Mouse (Mus musculus) embryonic facial prominence, embryonic 14.5 days (tissue): ENCODE results near the gene H2-Ke6. TPM values are rescaled to one million over a fixed set of nuclear protein-coding genes. Genes with fewer than 3 reads are reported as not detected.
A peak's percentile ranks its signal among the peaks of the same experiment; 100 is the strongest.

Experiments used
- ATAC-seq: fragments of 200-750 bp; cut with Nextera tagmentation; 2 replicates; pipeline ENCODE4 v1.8.0; 2017; ENCODE audit warnings: low read depth, moderate number of reproducible peaks, moderate TSS enrichment
- DNase-seq: peaks from one replicate; pipeline ENCODE4 v3.0.0-alpha.2; 2015; ENCODE audit warnings: low spot score
- H3K27ac ChIP-seq: fragments of 300-500 bp; sonication (generic); replicated peaks from 2 replicates; pipeline ENCODE4 v1.5.1; 2014; ENCODE audit warnings: low read depth, mild to moderate bottlenecking, low read length, moderate library complexity
- H3K27me3 ChIP-seq: fragments of 300-500 bp; sonication (generic); replicated peaks from 2 replicates; pipeline ENCODE4 v1.6.1; 2014; ENCODE audit warnings: low read length; ENCODE audit not compliant: control insufficient read depth, insufficient read depth
- H3K36me3 ChIP-seq: fragments of 300-500 bp; sonication (generic); 2 replicates; pipeline ENCODE4 v1.6.1; 2014; ENCODE audit warnings: low read length, mixed read lengths; ENCODE audit not compliant: control insufficient read depth, insufficient read depth
- H3K4me1 ChIP-seq: fragments of 300-500 bp; sonication (generic); 2 replicates; pipeline ENCODE4 v1.6.1; 2014; ENCODE audit warnings: antibody characterized with exemption, low read length; ENCODE audit not compliant: control insufficient read depth, insufficient read depth
- H3K4me2 ChIP-seq: fragments of 300-500 bp; sonication (generic); 2 replicates; pipeline ENCODE4 v1.6.1; 2014; ENCODE audit warnings: low read depth, mild to moderate bottlenecking, low read length, moderate library complexity, mixed read lengths
- H3K4me3 ChIP-seq: fragments of 300-500 bp; sonication (generic); 2 replicates; pipeline ENCODE4 v1.5.1; 2014; ENCODE audit warnings: low read depth, mild to moderate bottlenecking, low read length
- H3K9ac ChIP-seq: fragments of 300-500 bp; sonication (generic); 2 replicates; pipeline ENCODE4 v1.6.1; 2014; ENCODE audit warnings: low read depth, mild to moderate bottlenecking, low read length, moderate library complexity, mixed read lengths
- H3K9me3 ChIP-seq: fragments of 300-500 bp; sonication (generic); 2 replicates; pipeline ENCODE4 v1.6.1; 2016; ENCODE audit warnings: low read length; ENCODE audit not compliant: control insufficient read depth
- WGBS: fragments of 180-500 bp; shearing (Covaris S2); extraction: QIAGEN DNeasy Blood & Tissue Kit; methylation state at CpG from one replicate; pipeline ENCODE4 v1.1.7; 2014; 5-methylcytosine and 5-hydroxymethylcytosine counted together
- polyA plus RNA-seq: library from polyadenylated mRNA; unstranded; fragments of >200 nt; fragmentation: Nextera tagmentation; extraction: Ambion mirVana; gene quantifications from 2 replicates; pipeline ENCODE4 v1.2.1, GENCODE M21; 2014

H2-Ke6 gene
- polyA plus RNA-seq: 41.3 and 46.1 TPM in 2 replicates

DNA sequence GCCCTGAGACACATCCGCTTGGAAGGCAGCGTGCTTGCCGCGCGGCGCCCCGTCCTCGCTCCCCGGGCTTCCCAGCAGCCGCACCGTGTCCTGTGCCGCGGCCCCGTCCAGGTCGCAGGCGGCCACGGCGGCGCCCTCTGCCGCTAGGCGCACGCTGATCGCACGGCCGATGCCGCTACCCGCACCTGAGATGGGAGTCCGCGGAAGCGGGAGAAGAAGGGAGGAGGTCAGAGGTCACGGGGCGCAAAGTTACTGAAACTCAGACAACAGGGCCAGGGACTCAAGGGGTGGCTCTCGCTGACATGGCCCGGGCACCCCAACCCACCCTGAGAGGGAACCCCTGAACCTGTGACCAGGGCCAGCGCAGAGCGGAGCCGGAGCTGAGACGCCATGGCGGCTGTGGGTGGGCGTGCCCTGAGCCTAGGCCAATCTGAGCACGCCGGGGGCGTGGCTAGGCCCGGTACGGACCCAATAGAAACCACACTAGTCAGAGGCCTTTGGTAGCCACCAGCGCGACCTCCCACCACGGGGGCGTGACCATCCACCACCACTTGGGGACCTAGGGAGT is at the start of gene H2-Ke6:
Gene H2-Ke6, minus strand, starts transcription at position 405 of the 568 bp plus-strand sequence.
- H3K4me1 ChIP-seq: peaks cover 44% of the 10 kb centered on the region
- peak within 1 kb of the TSS; percentile 68 for H3K9ac ChIP-seq
- ATAC-seq (peak; percentile 85), DNase-seq (peak; percentile 97)
- H3K27ac ChIP-seq: peak within 1 kb of the TSS; percentile 69
- peak within 1 kb of the TSS; percentile 62 for H3K4me3 ChIP-seq
- peak within 1 kb of the TSS; percentile 97 for H3K4me2 ChIP-seq
- H3K9me3 ChIP-seq: no peaks in the 10 kb centered on the region
- no peaks in the 10 kb centered on the region for H3K27me3 ChIP-seq
- H3K36me3 ChIP-seq: peaks cover 27% of the 10 kb centered on the region
- WGBS: 0% methylated on average over 28 of the region's 49 CpGs

DNA sequence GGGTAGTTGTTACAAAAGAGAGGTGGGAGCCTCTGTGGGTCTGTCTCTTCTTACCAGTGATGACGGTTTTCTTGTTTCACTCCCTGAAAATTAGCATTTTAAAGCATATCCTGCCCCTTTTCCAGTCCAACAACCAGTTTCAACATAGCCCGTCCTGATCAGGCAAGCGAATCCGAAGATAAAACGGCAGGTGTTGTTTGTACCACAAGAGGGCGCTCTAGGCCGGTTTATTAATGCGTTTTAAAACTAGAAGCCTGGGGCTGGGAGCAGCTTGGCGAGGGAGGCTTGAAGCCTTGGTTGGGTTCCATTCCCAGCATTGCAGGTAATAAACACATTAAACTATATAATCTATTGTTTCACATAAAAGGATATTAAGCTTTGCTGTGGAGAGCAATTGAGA is 49.7 kb upstream of the H2-Ke6 start:
- no peak overlapping the region for H3K4me3 ChIP-seq
- no peaks in the 10 kb centered on the region for H3K4me1 ChIP-seq
- WGBS: 1% methylated on average over 9 of the region's 9 CpGs
- H3K9ac ChIP-seq: no peak overlapping the region
- DNase-seq (peak; percentile 80), ATAC-seq (no peak)
- H3K36me3 ChIP-seq: no peaks in the 10 kb centered on the region
- peaks cover 12% of the 10 kb centered on the region for H3K27me3 ChIP-seq
- no peak overlapping the region for H3K27ac ChIP-seq
- no peaks in the 10 kb centered on the region for H3K9me3 ChIP-seq
- no peak overlapping the region for H3K4me2 ChIP-seq

- no peak overlapping the region for H3K27ac ChIP-seq
- no peaks in the 10 kb centered on the region for H3K4me1 ChIP-seq
- H3K9me3 ChIP-seq: no peaks in the 10 kb centered on the region
- no peak overlapping the region for H3K4me2 ChIP-seq
- no peaks in the 10 kb centered on the region for H3K36me3 ChIP-seq
- no peak for ATAC-seq
- no peak overlapping the region for H3K4me3 ChIP-seq
- H3K27me3 ChIP-seq: peaks cover 12% of the 10 kb centered on the region
- WGBS: 46% methylated on average over 7 of the region's 7 CpGs
- no peak overlapping the region for H3K9ac ChIP-seq
- DNase-seq: peak; percentile 41
Measured at GRCm38 (mm10) chr17:34075271-34075670, 47.4 kb upstream of the H2-Ke6 start.

DNA sequence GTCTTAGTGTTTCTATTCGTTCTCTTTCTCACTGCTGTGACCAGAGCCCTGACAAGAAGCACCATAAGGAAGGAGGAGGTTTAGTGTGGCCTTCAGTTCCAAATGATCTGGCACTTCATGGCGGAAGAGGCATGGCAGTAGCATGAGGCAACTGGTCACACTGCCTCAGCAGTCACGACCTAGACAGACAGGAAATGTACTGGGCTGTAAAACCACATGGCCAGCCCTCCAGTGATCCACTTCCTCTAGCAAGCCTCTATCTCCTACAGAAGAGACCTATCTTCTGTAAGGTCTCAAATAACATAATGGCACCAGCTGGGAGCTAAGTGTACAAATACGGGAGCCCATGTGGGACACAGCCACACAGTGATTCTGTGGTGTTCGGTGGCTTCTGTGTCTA is 44.2 kb upstream of the H2-Ke6 start:
- no peak for ATAC-seq
- no peak overlapping the region for H3K27ac ChIP-seq
- DNase-seq: no peak

DNA sequence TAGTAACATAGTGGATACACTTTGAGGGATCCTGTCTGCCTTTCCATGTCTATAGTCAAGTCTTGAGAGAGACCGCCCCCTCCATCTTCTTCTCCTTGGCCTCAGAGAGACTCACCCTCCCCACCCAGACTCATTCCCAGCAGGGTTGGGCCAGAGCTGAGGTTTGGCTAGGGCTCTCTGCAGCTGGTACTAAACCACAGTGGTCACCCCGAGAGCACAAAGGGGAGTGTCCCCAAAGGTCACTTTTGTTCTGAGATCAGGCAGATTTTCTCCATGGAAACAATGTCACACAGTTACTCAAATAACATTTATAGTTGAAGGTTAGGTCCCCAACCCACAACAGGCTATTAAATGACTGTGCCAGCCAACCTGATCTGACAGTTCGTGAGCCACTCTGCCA is 41.0 kb upstream of the H2-Ke6 start:
- Histone ChIP-seq H3K27ac (no peak overlapping the region), H3K36me3 (0 out of 2 replicates have a peak, but pooled peaks cover 3% of the 10 kb centered on the region), H3K4me1 (no peaks in the 10 kb centered on the region), H3K4me2 (no peak overlapping the region), H3K9ac (no peak overlapping the region), H3K27me3 (no peaks in the 10 kb centered on the region), H3K9me3 (no peaks in the 10 kb centered on the region), H3K4me3 (no peak overlapping the region)
- ATAC-seq (0 out of 2 replicates have a peak, but pooled peaks have one; percentile 39), DNase-seq (peak; percentile 19)
- 51% methylated on average over 3 of the region's 3 CpGs for WGBS

More for the DNA sequence above, 44.2 kb upstream of the H2-Ke6 start:
- Histone ChIP-seq H3K4me2 (no peak overlapping the region), H3K4me3 (no peak overlapping the region), H3K4me1 (no peaks in the 10 kb centered on the region), H3K9me3 (no peaks in the 10 kb centered on the region), H3K27me3 (peaks cover 9% of the 10 kb centered on the region), H3K36me3 (no peaks in the 10 kb centered on the region), H3K9ac (no peak overlapping the region)
- WGBS: 74% methylated on average over 5 of the region's 5 CpGs

- Histone ChIP-seq H3K9ac (no peak overlapping the region), H3K4me1 (no peaks in the 10 kb centered on the region), H3K4me3 (no peak overlapping the region), H3K9me3 (no peaks in the 10 kb centered on the region), H3K4me2 (no peak overlapping the region), H3K27ac (no peak overlapping the region), H3K36me3 (no peaks in the 10 kb centered on the region; the same call in 1 of the 2 replicates), H3K27me3 (no peaks in the 10 kb centered on the region)
- WGBS: 72% methylated on average over 7 of the region's 7 CpGs
- ATAC-seq (no peak), DNase-seq (no peak)
Measured at GRCm38 (mm10) chr17:34057224-34057623, 29.4 kb upstream of the H2-Ke6 start.

DNA sequence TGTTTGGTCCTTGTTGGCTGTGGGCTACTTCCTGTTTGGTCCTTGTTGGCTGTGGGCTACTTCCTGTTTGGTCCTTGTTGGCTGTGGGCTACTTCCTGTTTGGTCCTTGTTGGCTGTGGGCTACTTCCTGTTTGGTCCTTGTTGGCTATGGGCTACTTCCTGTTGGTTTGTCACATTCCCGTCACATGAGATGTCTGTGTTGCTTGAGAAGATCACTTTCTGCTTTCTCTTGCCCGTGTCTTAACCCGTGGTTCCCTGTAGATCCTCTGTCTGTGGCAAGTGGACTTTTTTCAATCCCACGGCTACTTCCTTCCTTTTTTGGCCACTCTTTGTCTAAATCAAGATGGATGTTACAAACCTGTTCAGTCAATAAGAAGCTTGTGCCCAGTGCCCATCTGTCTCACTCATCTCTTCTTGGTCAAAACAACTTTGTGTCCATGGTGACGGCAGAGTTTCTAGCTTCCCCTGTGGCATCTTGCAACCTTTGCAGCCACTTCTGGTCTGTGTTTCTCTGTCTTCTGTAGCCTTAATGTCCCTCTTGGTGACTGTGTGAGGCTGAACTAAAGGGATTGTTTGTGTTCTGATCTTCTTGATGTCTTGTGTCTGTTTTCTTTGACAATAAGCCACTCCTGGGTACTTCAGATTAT is 19.7 kb upstream of the H2-Ke6 start:
- Histone ChIP-seq H3K27ac (no peak overlapping the region), H3K9me3 (peaks cover 12% of the 10 kb centered on the region; the same call in 1 of the 2 replicates), H3K9ac (no peak overlapping the region), H3K36me3 (no peaks in the 10 kb centered on the region), H3K27me3 (no peaks in the 10 kb centered on the region), H3K4me3 (no peak overlapping the region), H3K4me1 (no peaks in the 10 kb centered on the region), H3K4me2 (no peak overlapping the region)
- 91% methylated on average over 5 of the region's 5 CpGs for WGBS
- no peak for DNase-seq
- ATAC-seq: no peak

GRCm38 (mm10) chr17:34045941-34046340 is 18.1 kb upstream of the H2-Ke6 start:
- no peak overlapping the region for H3K27ac ChIP-seq
- no peaks in the 10 kb centered on the region for H3K27me3 ChIP-seq
- H3K4me2 ChIP-seq: no peak overlapping the region
- DNase-seq (no peak), ATAC-seq (no peak)
- peaks cover 12% of the 10 kb centered on the region; the same call in 1 of the 2 replicates for H3K9me3 ChIP-seq
- H3K4me3 ChIP-seq: no peak overlapping the region
- H3K9ac ChIP-seq: no peak overlapping the region
- WGBS: 76% methylated on average over 14 of the region's 14 CpGs
- no peaks in the 10 kb centered on the region; the same call in 1 of the 2 replicates for H3K4me1 ChIP-seq
- no peaks in the 10 kb centered on the region for H3K36me3 ChIP-seq
